Mouse (Mus musculus): Measurements from ENCODE around the gene Kbtbd2.

Kbtbd2 gene

GRCm38 (mm10) chr6:56797311-56798151 is at the start of gene Kbtbd2:
Gene Kbtbd2, minus strand, starts transcription at chr6:56797813.
- peak; percentile 94 for DNase-seq

GRCm38 (mm10) chr6:56844365-56844764 is 46.8 kb upstream of the Kbtbd2 start:
- no peak for DNase-seq

- DNase-seq: no peak
These were observed 45.6 kb upstream of the Kbtbd2 start for GRCm38 (mm10) chr6:56843229-56843628.

GRCm38 (mm10) chr6:56837621-56838020 is 40.0 kb upstream of the Kbtbd2 start:
- DNase-seq: no peak

GRCm38 (mm10) chr6:56837166-56837565 is 39.6 kb upstream of the Kbtbd2 start:
- no peak for DNase-seq

- no peak for DNase-seq
These were observed 37.9 kb upstream of the Kbtbd2 start for GRCm38 (mm10) chr6:56835532-56835931.

GRCm38 (mm10) chr6:56834769-56835168 is 37.2 kb upstream of the Kbtbd2 start:
- DNase-seq: no peak

- DNase-seq: no peak
These were observed 35.2 kb upstream of the Kbtbd2 start for GRCm38 (mm10) chr6:56832830-56833229.

- DNase-seq: no peak
These were observed 34.8 kb upstream of the Kbtbd2 start for GRCm38 (mm10) chr6:56832407-56832796.

- peak; percentile 2 for DNase-seq
These were observed 34.2 kb upstream of the Kbtbd2 start, which contains the start of gene Fkbp9 for GRCm38 (mm10) chr6:56831697-56832406. Gene Fkbp9, plus strand, starts transcription at chr6:56832059.

GRCm38 (mm10) chr6:56825657-56826056 is 28.0 kb upstream of the Kbtbd2 start:
- DNase-seq: no peak

GRCm38 (mm10) chr6:56819124-56819487 is 21.5 kb upstream of the Kbtbd2 start:
- DNase-seq: no peak

GRCm38 (mm10) chr6:56818436-56819123 is 21.0 kb upstream of the Kbtbd2 start:
- no peak for DNase-seq

GRCm38 (mm10) chr6:56813332-56813731 is 15.7 kb upstream of the Kbtbd2 start:
- DNase-seq: no peak

GRCm38 (mm10) chr6:56808656-56809055 is 11.0 kb upstream of the Kbtbd2 start:
- peak; percentile 43 for DNase-seq

- no peak for DNase-seq
These were observed 8.6 kb upstream of the Kbtbd2 start for GRCm38 (mm10) chr6:56806195-56806594.

- no peak for DNase-seq
These were observed 7.4 kb upstream of the Kbtbd2 start for GRCm38 (mm10) chr6:56805026-56805425.

- no peak for DNase-seq
These were observed 496 bp upstream of the Kbtbd2 start for GRCm38 (mm10) chr6:56798152-56798465.

GRCm38 (mm10) chr6:56796668-56797141 is 908 bp downstream of the Kbtbd2 start:
- DNase-seq: peak; percentile 27

- DNase-seq: no peak
These were observed 1.4 kb downstream of the Kbtbd2 start for GRCm38 (mm10) chr6:56796232-56796631.

- DNase-seq: no peak
These were observed 2.8 kb downstream of the Kbtbd2 start for GRCm38 (mm10) chr6:56794834-56795233.

- DNase-seq: no peak
These were observed 8.3 kb downstream of the Kbtbd2 start for GRCm38 (mm10) chr6:56789336-56789735.

GRCm38 (mm10) chr6:56787668-56788067 is 9.9 kb downstream of the Kbtbd2 start:
- no peak for DNase-seq

- no peak for DNase-seq
These were observed 12.5 kb downstream of the Kbtbd2 start for GRCm38 (mm10) chr6:56785068-56785467.

All from cerebellum, adult 8-10 months (tissue).